Mouse (Mus musculus) kidney, embryonic 15.5 days (tissue): ENCODE data around the gene Prune1. TPM values are rescaled to one million over a fixed set of nuclear protein-coding genes. Genes with fewer than 3 reads are reported as not detected.

Experiments used
- ATAC-seq: fragments of 200-750 bp; cut with Nextera tagmentation; replicated peaks from 2 replicates; pipeline ENCODE4 v1.8.0; 2017; ENCODE audit warnings: moderate TSS enrichment; ENCODE audit not compliant: low FRiP score
- H3K27ac ChIP-seq: fragments of 300-500 bp; sonication (generic); 2 replicates; pipeline ENCODE4 v1.5.1; 2015; ENCODE audit warnings: mild to moderate bottlenecking, inconsistent platforms
- H3K27me3 ChIP-seq: fragments of 300-500 bp; sonication (generic); 2 replicates; pipeline ENCODE4 v1.6.1; 2015; ENCODE audit warnings: inconsistent platforms
- H3K36me3 ChIP-seq: fragments of 300-500 bp; sonication (generic); 2 replicates; pipeline ENCODE4 v1.6.1; 2015; ENCODE audit warnings: inconsistent platforms
- H3K4me1 ChIP-seq: fragments of 300-500 bp; sonication (generic); 2 replicates; pipeline ENCODE4 v1.6.1; 2015; ENCODE audit warnings: inconsistent platforms
- H3K4me2 ChIP-seq: fragments of 300-500 bp; sonication (generic); 2 replicates; pipeline ENCODE4 v1.6.1; 2015; ENCODE audit warnings: moderate library complexity, mild to moderate bottlenecking, inconsistent platforms
- H3K4me3 ChIP-seq: fragments of 300-500 bp; sonication (generic); replicated peaks from 2 replicates; pipeline ENCODE4 v1.5.1; 2015; ENCODE audit warnings: mild to moderate bottlenecking, inconsistent platforms
- H3K9ac ChIP-seq: fragments of 300-500 bp; sonication (generic); 2 replicates; pipeline ENCODE4 v1.6.1; 2015; ENCODE audit warnings: mild to moderate bottlenecking, inconsistent platforms
- H3K9me3 ChIP-seq: fragments of 300-500 bp; sonication (generic); replicated peaks from 2 replicates; pipeline ENCODE4 v1.6.1; 2016; ENCODE audit warnings: inconsistent platforms
- WGBS: fragments of 180-500 bp; shearing (Covaris S2); methylation state at CpG from one replicate; pipeline ENCODE4 v1.1.7; 2015; ENCODE audit warnings: mixed read lengths; 5-methylcytosine and 5-hydroxymethylcytosine counted together
- polyA plus RNA-seq: library from polyadenylated mRNA; unstranded; fragments of >200 nt; fragmentation: Nextera tagmentation; extraction: Ambion mirVana; gene quantifications from 2 replicates; pipeline ENCODE4 v1.2.1, GENCODE M21; 2015

Gene Prune1
- polyA plus RNA-seq, 1 experiment from 2014 or later: 22.5 TPM

DNA sequence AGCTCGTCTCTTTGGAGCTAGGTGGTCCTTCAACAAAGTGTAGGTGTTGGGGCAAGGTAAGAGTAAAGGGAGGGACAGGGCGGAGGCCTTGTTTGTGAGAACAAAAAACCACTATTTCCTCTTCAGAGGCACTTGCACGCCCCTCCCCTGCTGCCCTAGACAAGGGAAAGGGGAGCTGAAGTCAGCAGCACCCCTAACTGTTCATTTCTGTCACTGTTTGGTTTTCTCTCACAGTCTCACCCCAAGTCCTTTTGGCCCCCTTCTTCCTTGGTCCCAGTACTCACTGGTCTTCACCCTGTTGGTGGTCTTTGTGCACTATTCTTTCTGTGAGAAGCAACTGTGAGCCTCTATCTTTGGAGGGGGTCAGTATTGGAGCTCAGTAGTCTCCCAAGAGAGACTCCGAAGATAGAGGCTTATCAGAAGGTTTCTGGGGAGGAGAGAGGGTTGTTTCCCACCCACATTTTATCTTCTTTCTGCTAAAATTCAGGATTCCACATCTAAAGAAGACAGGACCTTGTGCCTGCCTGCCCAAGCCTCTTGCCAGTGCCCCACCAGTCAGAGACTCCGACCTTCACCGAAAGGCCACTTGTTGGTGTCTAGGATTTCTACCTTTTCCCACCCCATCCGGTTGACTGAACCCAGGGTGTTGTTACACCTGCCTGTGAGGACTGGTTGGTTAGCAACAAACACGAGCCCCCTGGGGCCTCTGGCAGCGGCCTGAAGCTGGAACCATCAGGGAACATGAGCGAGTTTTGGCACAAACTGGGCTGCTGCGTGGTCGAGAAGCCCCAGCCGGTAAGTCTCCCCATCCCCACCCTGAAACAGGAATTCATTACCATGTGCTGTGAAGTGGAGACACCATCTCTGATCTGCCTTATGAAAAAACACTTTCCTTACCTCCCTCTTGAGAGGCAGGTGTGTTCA lies 50.3 kb downstream of the Prune1 start, which contains the start of gene Mllt11:
Mllt11 (minus strand) TSS at position 874 of the 924 bp plus-strand sequence.
- Histone ChIP-seq H3K27ac (peak within 1 kb of the TSS; percentile 94), H3K4me1 (peaks cover 57% of the 10 kb centered on the region), H3K4me3 (peak within 1 kb of the TSS; percentile 74), H3K36me3 (peaks cover 55% of the 10 kb centered on the region), H3K9ac (peak within 1 kb of the TSS; percentile 90), H3K4me2 (peak within 1 kb of the TSS; percentile 64), H3K9me3 (no peaks in the 10 kb centered on the region), H3K27me3 (no peaks in the 10 kb centered on the region)
- no peak for ATAC-seq
- WGBS: 56% methylated on average over 13 of the region's 13 CpGs

- Histone ChIP-seq H3K36me3 (peaks cover 50% of the 10 kb centered on the region), H3K27me3 (no peaks in the 10 kb centered on the region), H3K9me3 (no peaks in the 10 kb centered on the region), H3K4me2 (peak overlapping the region; percentile 64), H3K9ac (peak overlapping the region; percentile 90), H3K27ac (peak overlapping the region; percentile 94), H3K4me1 (peaks cover 63% of the 10 kb centered on the region), H3K4me3 (peak overlapping the region; percentile 74)
- no peak for ATAC-seq
- 41% methylated on average over 8 of the region's 8 CpGs for WGBS
Measured at GRCm38 (mm10) chr3:95230495-95231297, 51.2 kb downstream of the Prune1 start.

DNA sequence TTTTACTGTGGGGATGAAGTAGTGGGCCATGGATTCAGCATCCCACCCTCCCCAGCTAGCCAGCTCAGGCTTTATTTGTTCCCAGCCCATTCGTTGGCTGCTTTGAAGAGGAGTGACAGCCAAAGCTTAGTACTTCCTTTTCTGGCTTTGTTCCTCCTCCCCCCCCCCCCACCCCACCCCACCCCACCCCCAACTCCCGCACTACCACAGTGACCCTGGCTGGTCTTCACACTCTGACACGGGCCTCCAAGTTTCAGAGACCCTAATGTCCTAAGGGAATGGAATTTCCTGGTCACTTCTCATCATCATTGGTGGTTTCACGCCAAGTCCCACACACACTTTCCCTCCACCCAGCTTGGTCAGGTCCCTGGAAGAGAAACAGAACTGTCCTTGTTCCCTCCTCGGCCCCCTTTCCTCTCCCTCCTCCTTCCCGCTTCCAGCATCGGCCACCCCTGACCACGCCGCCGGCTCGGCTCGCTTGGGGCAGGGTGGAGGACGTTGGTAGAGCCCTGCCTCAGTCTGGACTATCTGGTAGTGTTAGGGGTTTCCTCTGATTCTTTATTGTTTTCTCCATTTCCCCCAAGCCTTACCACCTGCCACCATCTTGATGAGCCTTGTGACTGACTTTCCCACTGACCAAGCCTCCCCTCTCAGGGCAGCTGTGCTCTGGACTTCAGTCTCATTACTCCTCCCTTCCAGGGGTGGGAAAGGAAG lies 51.9 kb downstream of the Prune1 start:
- Histone ChIP-seq H3K4me1 (peaks cover 59% of the 10 kb centered on the region), H3K4me2 (peak overlapping the region; percentile 64), H3K36me3 (peaks cover 50% of the 10 kb centered on the region), H3K27me3 (no peaks in the 10 kb centered on the region), H3K4me3 (peak overlapping the region; percentile 74), H3K27ac (peak overlapping the region; percentile 94), H3K9me3 (no peaks in the 10 kb centered on the region), H3K9ac (peak overlapping the region; percentile 90)
- 2% methylated on average over 13 of the region's 13 CpGs for WGBS
- ATAC-seq: peak; percentile 12

GRCm38 (mm10) chr3:95228894-95229780 lies 52.7 kb downstream of the Prune1 start:
- Histone ChIP-seq H3K27me3 (no peaks in the 10 kb centered on the region), H3K4me2 (peak overlapping the region; percentile 64), H3K27ac (peak overlapping the region; percentile 94), H3K9me3 (no peaks in the 10 kb centered on the region), H3K9ac (peak overlapping the region; percentile 90), H3K4me3 (peak overlapping the region; percentile 74), H3K36me3 (peaks cover 49% of the 10 kb centered on the region), H3K4me1 (peaks cover 61% of the 10 kb centered on the region)
- under 1% methylated on average over 43 of the region's 43 CpGs for WGBS
- ATAC-seq: no peak; the same call in none of the 2 replicates

DNA sequence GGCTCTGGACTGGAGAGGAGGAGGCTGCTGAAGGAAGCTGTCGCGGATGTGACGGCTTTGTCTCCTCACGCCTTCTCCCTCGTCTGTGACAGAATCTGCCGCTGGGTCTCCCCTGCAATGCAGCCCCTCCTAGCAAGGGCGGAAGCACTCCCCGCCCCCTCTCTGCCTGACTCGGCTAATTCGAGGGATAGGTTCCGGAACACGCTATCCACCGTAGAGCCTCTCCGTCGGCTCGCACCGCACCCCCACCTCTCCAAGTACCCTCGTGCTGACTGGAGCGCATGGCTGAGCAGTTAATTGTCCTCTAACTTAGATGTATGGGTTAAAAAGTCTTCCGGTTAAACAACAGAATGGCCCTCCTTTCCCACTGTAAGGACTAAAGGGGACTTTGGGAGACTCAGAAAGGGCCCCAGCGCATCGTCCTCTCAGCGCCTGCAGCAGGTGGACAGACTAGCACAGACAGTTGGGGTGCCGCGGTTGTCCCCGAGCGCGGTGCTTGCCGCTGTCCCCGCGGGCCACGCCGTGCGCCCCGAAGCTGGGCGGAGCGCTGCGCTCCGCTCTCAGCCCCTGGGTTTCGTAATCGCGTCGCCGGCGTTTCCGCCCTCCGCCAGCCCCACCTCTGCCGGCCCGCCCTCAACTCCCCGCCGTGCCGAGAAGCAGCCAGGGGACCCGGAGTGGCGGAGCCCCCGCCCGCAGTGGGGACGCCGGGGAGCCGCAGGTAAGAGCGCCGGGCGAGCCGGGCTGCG lies 53.6 kb downstream of the Prune1 start, which contains the start of gene Cdc42se1:
Cdc42se1 (plus strand) TSS at position 585 of the 746 bp plus-strand sequence.
- Histone ChIP-seq H3K9me3 (no peaks in the 10 kb centered on the region), H3K9ac (peak within 1 kb of the TSS; percentile 90), H3K36me3 (peaks cover 49% of the 10 kb centered on the region), H3K4me1 (peaks cover 58% of the 10 kb centered on the region), H3K27me3 (no peaks in the 10 kb centered on the region), H3K27ac (peak within 1 kb of the TSS; percentile 94), H3K4me2 (peak within 1 kb of the TSS; percentile 64), H3K4me3 (peak within 1 kb of the TSS; percentile 74)
- peak; percentile 88 for ATAC-seq
- WGBS: under 1% methylated on average over 63 of the region's 64 CpGs

DNA sequence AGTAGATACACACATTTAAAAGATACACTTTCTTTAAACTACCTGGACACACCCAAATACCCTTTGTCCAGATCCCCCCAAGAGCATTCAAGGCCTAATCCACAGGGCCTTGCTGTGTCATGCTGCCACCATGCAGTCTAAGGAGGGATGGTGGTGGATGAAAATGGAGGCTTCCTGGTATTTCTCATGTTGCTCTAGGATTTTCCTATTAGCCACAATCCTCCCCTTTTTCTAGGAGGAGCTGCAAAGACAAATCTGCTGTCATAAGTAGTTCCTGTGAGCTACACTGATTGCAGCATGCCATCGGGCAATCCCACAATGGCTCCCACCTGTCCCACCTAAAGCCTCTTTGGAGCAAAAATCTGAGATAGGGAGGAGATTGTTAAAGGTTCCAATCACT lies 54.7 kb downstream of the Prune1 start:
- peak overlapping the region; percentile 94 for H3K27ac ChIP-seq
- peak overlapping the region; percentile 90 for H3K9ac ChIP-seq
- no peaks in the 10 kb centered on the region for H3K27me3 ChIP-seq
- 19% methylated on average over 1 of the region's 1 CpGs for WGBS
- H3K4me3 ChIP-seq: peak overlapping the region; percentile 74
- H3K36me3 ChIP-seq: peaks cover 49% of the 10 kb centered on the region
- ATAC-seq: no peak
- no peaks in the 10 kb centered on the region for H3K9me3 ChIP-seq
- H3K4me1 ChIP-seq: peaks cover 50% of the 10 kb centered on the region
- H3K4me2 ChIP-seq: peak overlapping the region; percentile 64

GRCm38 (mm10) chr3:95224295-95224694 lies 57.6 kb downstream of the Prune1 start:
- H3K9ac ChIP-seq: no peak overlapping the region
- H3K4me1 ChIP-seq: peaks cover 24% of the 10 kb centered on the region
- WGBS: 48% methylated on average over 6 of the region's 6 CpGs
- peaks cover 61% of the 10 kb centered on the region for H3K36me3 ChIP-seq
- no peak overlapping the region for H3K27ac ChIP-seq
- no peak overlapping the region for H3K4me3 ChIP-seq
- H3K4me2 ChIP-seq: no peak overlapping the region
- no peaks in the 10 kb centered on the region for H3K27me3 ChIP-seq
- H3K9me3 ChIP-seq: no peaks in the 10 kb centered on the region
- no peak for ATAC-seq

DNA sequence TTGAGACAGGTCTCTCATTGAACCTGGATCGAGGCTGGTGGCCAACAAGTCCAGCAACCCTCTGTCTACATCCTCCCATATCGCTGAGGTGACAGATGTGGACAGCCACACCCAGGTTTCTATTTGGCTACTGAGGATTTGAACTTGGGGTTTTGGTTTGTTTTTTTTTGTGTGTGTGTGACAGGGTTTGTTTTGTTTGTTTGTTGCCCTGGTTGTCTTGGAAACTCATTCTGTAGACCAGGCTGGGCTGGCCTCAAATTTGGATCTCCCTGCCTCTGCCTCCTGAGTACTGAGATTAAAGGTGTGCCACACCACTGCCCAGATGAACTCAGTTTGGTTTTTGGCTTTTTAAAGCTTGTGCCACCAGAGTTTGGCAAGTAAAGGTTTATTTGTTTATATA lies 58.8 kb downstream of the Prune1 start:
- Histone ChIP-seq H3K4me1 (peaks cover 31% of the 10 kb centered on the region), H3K27me3 (no peaks in the 10 kb centered on the region), H3K4me3 (no peak overlapping the region), H3K4me2 (no peak overlapping the region), H3K9me3 (no peaks in the 10 kb centered on the region), H3K27ac (no peak overlapping the region), H3K9ac (no peak overlapping the region), H3K36me3 (peaks cover 65% of the 10 kb centered on the region)
- WGBS: 97% methylated on average over 2 of the region's 2 CpGs
- no peak for ATAC-seq

GRCm38 (mm10) chr3:95218466-95219137 lies 63.3 kb downstream of the Prune1 start:
- 80% methylated on average over 6 of the region's 6 CpGs for WGBS
- H3K27me3 ChIP-seq: no peaks in the 10 kb centered on the region
- peak overlapping the region; percentile 69 for H3K4me2 ChIP-seq
- H3K4me1 ChIP-seq: peaks cover 17% of the 10 kb centered on the region
- H3K9ac ChIP-seq: peak overlapping the region; percentile 93; the same call in 1 of the 2 replicates
- H3K9me3 ChIP-seq: no peaks in the 10 kb centered on the region
- H3K4me3 ChIP-seq: peak overlapping the region; percentile 87
- peaks cover 61% of the 10 kb centered on the region for H3K36me3 ChIP-seq
- no peak for ATAC-seq
- peak overlapping the region; percentile 100 for H3K27ac ChIP-seq
